Mouse (Mus musculus) cortical plate, adult 2 months (tissue): ENCODE measurements at regions not wholly inside any gene's neighbourhood (a gene's known extent, or its start where the extent isn't known, plus 50 kb on each side); places are given as distances from the start of the nearest gene placed in this dataset.

Experiments used
- CTCF ChIP-seq: fragments of 200-500 bp; IDR thresholded peaks from 2 replicates; pipeline ENCODE4 v1.5.1; 2011; ENCODE audit warnings: mild to moderate bottlenecking, control low read depth, low read length; ENCODE audit not compliant: insufficient read depth; ENCODE audit errors: extremely low read depth
- POLR2A ChIP-seq: fragments of 200-500 bp; IDR thresholded peaks from 2 replicates; pipeline ENCODE4 v1.6.1; 2011; ENCODE audit warnings: mild to moderate bottlenecking, low read length, control low read depth; ENCODE audit not compliant: insufficient read depth; ENCODE audit errors: extremely low read depth

DNA sequence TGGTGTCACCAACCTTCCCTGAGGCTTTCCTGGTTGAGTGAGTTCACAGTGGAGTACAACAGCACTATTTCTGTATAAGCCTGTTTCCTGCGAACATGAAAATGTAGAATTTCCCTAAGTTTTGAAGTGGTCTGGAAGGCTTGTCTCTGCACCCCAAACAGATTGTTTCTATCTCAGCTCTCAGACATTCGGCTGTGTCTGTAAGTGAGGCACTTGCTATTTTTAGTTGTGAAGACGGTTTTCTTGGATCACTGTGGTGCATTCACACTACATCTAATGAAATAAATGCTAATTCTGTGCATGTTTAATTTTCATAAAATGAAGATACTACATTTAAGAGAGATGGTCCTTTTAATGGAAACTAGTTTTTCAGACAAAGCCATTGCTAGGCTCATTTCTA lies 139.1 kb downstream of the Stk31 start:
- TF ChIP-seq CTCF (no peak), POLR2A (no peak)
